Mouse (Mus musculus) myocyte (in vitro differentiated cells): ENCODE measurements around the gene Ppfibp1.

Experiments
- CEBPB ChIP-seq: IDR thresholded peaks from 2 replicates; pipeline ENCODE4 v1.6.1; 2011; ENCODE audit warnings: mild to moderate bottlenecking, moderate library complexity; ENCODE audit not compliant: poor library complexity, insufficient read depth, severe bottlenecking
- E2F4 ChIP-seq: IDR thresholded peaks from one replicate; pipeline ENCODE4 v1.6.1; 2011; ENCODE audit warnings: mild to moderate bottlenecking, control low read depth, moderate library complexity; ENCODE audit not compliant: insufficient read depth
- MYOG ChIP-seq, 3 experiments: IDR thresholded peaks; one replicate each; pipeline ENCODE4 v1.6.1; 2011; ENCODE audit warnings: control low read depth in 2 of 3, low read depth in 2 of 3, mild to moderate bottlenecking in 2 of 3; ENCODE audit not compliant: insufficient read length in 2 of 3, control insufficient read depth in 1 of 3, insufficient read depth in 1 of 3
- POLR2A ChIP-seq: IDR thresholded peaks from one replicate; pipeline ENCODE4 v1.6.1; 2011; ENCODE audit warnings: low read depth, mild to moderate bottlenecking, control low read depth, moderate library complexity; ENCODE audit not compliant: insufficient read length
- TCF12 ChIP-seq: IDR thresholded peaks from one replicate; pipeline ENCODE4 v1.6.1; 2011; ENCODE audit warnings: mild to moderate bottlenecking, control low read depth; ENCODE audit not compliant: poor library complexity, insufficient read depth, severe bottlenecking
- USF1 ChIP-seq: IDR thresholded peaks from one replicate; pipeline ENCODE4 v1.6.1; 2011; ENCODE audit warnings: low read depth, mild to moderate bottlenecking, control low read depth, moderate library complexity

- no peak for TF ChIP-seq POLR2A
- TF ChIP-seq TCF12, result no peak
- TF ChIP-seq MYOG (IDR thresholded peaks at IDR 0.05; ENCODE audit: control insufficient read depth in 1 of 3, insufficient read depth in 1 of 3, insufficient read length in 2 of 3, low read depth in 2 of 3), result no peak
- TF ChIP-seq E2F4, result no peak
- no peak for TF ChIP-seq USF1
- no peak for TF ChIP-seq CEBPB
Observed at GRCm38 (mm10) chr6:147051666-147052065, 163.4 kb downstream of the Ppfibp1 start.
